Mouse (Mus musculus) urinary bladder, postnatal 14 days (tissue): Measurements from ENCODE around the gene Gm960.

Experiments used
- DNase-seq: peaks from one replicate; pipeline ENCODE4 v3.0.0; 2021; ENCODE audit warnings: low spot score

Gm960 gene

GRCm38 (mm10) chr19:4698205-4698677 lies at the start of gene Gm960:
Gm960 (minus strand) TSS chr19:4698668.
- peak; percentile 77 for DNase-seq

- no peak for DNase-seq
These were observed 49.3 kb upstream of the Gm960 start for GRCm38 (mm10) chr19:4747631-4748312.

- no peak for DNase-seq
These were observed 48.1 kb upstream of the Gm960 start for GRCm38 (mm10) chr19:4746611-4747010.

- DNase-seq, result no peak
These were observed 47.2 kb upstream of the Gm960 start for GRCm38 (mm10) chr19:4745681-4746080.

- peak; percentile 45 for DNase-seq
These were observed 46.6 kb upstream of the Gm960 start for GRCm38 (mm10) chr19:4745057-4745456.

GRCm38 (mm10) chr19:4744026-4744425 lies 45.6 kb upstream of the Gm960 start:
- no peak for DNase-seq

- peak; percentile 30 for DNase-seq
These were observed 45.1 kb upstream of the Gm960 start for GRCm38 (mm10) chr19:4743524-4743923.

GRCm38 (mm10) chr19:4742229-4742628 lies 43.8 kb upstream of the Gm960 start:
- no peak for DNase-seq

- no peak for DNase-seq
These were observed 43.0 kb upstream of the Gm960 start for GRCm38 (mm10) chr19:4741482-4741881.

- DNase-seq, result no peak
These were observed 41.3 kb upstream of the Gm960 start for GRCm38 (mm10) chr19:4739762-4740161.

GRCm38 (mm10) chr19:4739053-4739452 lies 40.6 kb upstream of the Gm960 start:
- no peak for DNase-seq

- no peak for DNase-seq
These were observed 39.4 kb upstream of the Gm960 start for GRCm38 (mm10) chr19:4737866-4738265.

- no peak for DNase-seq
These were observed 34.6 kb upstream of the Gm960 start for GRCm38 (mm10) chr19:4733052-4733451.

GRCm38 (mm10) chr19:4729186-4729585 lies 30.7 kb upstream of the Gm960 start:
- peak; percentile 1 for DNase-seq

- DNase-seq, result peak; percentile 92
These were observed 22.3 kb upstream of the Gm960 start for GRCm38 (mm10) chr19:4720671-4721244.

GRCm38 (mm10) chr19:4720112-4720511 lies 21.6 kb upstream of the Gm960 start:
- no peak for DNase-seq

- DNase-seq, result peak; percentile 72
These were observed 20.9 kb upstream of the Gm960 start for GRCm38 (mm10) chr19:4719351-4719764.

GRCm38 (mm10) chr19:4718716-4719115 lies 20.2 kb upstream of the Gm960 start:
- DNase-seq, result peak; percentile 32

- DNase-seq, result no peak
These were observed 18.8 kb upstream of the Gm960 start for GRCm38 (mm10) chr19:4717281-4717680.

- DNase-seq, result no peak
These were observed 18.3 kb upstream of the Gm960 start for GRCm38 (mm10) chr19:4716756-4717155.

- no peak for DNase-seq
These were observed 15.4 kb upstream of the Gm960 start for GRCm38 (mm10) chr19:4713886-4714285.

GRCm38 (mm10) chr19:4712781-4713526 lies 14.5 kb upstream of the Gm960 start:
- DNase-seq, result no peak

GRCm38 (mm10) chr19:4712156-4712780 lies 13.8 kb upstream of the Gm960 start:
- DNase-seq, result no peak
